Mouse (Mus musculus) retina, postnatal 1 day (tissue): ENCODE measurements around the gene Dcaf11.

Experiments
- DNase-seq: peaks from one replicate; pipeline ENCODE4 v3.0.0-alpha.2; 2012

The Dcaf11 gene

DNA sequence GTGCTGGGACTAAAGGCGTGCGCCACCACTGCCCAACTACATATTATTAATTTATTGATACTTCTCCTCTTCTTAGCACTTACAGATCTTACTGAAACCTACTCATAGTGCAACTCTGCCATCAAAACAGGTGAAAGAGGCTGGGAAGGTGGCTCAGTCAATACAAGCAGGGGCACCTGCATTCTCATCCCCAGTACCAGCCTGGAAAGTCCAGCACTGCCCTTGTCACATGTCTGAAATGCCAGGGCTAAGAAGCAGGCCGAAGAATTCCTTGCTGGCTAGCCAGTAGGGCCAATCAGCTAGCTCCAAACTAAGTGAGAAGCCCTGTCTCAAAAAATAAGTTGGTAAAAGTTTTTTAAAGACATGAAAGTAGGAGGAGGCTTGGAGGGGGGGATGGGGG, 2.2 kb upstream of the Dcaf11 start:
- DNase-seq: no peak

DNA sequence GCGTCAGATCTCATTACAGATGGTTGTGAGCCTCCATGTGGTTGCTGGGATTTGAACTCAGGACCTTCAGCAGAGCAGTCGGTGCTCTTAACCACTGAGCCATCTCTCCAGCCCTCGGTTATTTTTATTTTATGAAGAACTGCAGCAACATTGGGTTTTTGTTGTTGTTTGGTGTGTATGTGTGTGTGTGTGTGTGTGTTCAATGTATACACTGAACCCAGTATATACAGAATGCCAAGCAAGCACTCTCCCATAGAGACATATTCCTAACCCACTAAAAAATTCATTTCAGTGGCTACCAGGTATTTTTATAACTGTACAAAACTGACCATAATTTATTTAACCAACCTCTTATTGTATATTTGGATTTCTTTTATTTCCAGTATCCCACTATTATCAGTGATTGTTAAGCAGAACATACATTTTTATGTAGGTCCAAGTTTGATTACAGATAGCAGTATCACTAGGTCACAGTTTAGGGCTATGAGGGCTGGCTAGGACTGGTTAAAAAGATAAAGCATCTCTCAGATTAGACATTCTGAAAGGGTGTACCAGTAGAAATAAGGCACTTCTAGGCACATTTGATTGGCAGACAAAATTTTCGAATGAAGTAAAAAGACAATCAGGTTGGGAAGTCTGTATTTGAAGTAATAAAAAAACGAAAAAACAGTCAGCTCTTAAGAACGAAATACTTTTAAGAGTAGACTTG, 912 bp upstream of the Dcaf11 start:
- no peak for DNase-seq

DNA sequence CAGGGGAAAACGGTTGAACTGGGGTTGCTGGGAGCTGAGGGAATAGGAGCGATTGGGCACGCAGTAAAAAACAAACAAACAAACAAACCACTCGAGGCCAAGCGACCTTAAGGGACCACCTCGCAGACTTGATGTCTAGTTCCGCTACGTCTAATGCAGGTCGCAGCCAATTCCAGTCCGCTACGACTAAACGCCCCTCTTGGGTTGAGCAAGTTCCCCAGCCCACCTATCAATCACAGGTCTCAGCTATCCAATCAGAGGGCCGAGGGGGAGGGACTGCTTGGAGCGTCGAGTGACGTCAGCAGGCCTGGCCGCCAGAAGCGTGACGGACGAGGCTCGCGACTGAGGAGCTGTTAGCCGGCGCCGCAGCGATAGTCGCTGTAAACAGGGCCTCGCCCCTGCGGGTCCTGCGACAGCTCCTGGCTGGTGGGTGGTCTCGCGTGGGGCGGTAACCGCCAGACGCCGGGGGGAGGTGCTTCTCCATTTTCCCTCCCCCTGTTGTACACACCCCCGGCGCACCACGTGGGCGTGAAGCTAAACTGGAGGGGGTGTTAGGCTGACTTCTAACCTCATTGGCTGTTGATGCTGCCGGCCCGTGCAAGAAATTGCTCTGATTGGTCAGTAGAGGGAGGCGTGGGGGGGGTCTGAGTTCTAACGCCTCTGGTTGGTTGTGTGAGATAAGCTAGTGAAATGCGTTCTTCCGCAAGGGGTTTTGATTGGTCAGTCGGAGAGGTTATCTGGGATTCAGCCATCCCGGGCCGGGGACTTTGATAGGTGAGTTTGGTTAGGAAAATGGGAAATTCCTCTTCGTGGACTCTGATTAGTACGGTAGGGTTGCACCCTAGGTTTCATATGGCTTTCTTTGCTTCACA, 632 bp downstream of the Dcaf11 start, which contains the start of gene A730061H03Rik:
TSS of gene A730061H03Rik (minus strand) at position 205 of the 872 bp plus-strand sequence.
- DNase-seq: peak; percentile 100

DNA sequence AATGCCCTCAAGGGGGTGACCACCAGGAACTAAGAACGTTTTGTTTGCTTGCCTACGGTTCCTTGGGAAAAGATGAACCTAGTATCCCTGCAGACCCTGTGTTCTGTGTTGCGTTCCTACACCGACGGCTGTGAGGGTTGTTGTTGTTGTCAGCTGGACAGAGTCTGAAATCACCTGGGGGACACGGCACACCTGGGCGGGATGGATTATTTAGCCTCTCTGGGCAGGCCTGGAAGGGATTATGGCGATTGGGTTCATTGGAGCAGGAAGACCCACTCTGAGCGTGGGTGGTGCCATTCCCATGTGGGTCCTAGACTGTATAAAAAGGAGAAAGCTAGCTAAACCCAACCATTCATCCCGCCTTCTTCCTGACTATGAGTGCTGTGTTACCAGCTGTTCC, 2.1 kb downstream of the Dcaf11 start:
- DNase-seq: no peak

DNA sequence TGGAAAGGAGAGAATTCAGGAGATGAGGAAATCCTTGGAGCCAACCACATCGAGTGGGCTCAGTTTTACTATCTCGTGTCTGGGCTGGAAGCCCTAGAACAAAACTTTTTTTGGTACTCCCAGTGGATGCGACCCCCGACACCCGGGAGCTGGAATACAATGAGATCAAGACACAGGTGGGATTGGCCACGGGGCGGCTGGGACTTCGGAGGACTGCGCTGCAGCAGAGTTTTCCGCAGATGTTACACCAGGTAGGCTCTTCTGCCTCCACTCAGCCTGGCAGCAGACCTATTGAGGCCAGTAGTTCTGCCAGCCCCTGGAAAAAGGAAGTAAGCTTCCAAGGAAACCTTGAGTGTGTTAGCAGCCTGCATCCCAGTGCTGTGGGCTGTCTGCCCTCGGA, 3.4 kb downstream of the Dcaf11 start:
- no peak for DNase-seq

DNA sequence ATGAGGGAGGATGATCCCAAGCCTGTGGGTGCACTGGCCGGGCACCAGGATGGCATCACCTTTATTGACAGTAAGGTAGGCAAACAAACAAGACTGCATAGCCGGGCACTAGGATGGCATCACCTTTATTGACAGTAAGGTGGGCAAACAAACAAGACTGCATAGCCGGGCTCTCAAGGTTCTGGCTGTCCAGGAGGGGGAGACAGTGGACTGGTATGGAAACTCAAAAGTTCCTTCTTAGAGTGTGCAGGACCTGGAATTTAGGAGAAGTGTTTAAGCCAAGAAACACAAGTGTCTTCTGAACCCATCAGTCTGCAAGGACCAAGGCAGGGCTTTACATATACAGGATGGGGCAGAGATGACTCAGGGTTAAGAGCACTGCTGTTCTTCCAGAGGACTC, 5.9 kb downstream of the Dcaf11 start:
- DNase-seq: no peak

DNA sequence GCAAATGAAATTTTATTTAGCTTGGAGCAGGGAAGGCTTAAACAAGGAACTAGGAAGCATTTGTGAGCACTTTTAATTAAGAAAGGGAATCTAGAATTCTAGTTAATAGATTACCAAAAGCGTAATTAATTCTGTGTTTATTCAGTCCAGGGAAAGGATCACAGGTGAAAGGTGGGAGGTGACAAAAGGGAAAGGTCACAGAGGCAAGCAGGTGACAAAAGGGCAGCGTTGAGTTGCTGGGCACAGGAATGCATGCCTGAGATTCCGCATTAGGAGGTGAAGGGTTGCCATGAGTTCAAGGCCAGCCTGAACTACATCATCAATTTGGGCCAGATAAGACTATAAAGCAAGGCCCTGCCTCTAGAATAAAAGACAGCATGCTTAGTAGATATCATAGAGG, 7.7 kb downstream of the Dcaf11 start:
- no peak for DNase-seq

DNA sequence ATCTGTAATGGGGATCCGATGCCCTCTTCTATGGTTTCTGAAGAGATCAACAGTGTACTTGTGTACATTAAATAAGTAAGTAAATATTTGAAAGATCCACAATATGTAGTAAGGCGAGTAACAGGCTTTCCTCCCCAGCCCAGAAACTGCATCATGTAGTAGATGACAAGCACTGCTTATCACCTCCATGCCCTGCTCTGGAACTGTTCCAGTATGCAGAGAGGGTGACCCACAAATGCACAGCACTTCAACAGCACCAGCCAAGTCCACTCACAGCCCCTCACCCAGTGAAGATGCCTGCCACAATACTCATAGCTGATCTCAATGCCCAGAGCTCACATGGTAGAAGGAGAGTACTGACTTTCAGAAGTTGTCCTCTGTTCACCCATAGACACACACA, 10.8 kb downstream of the Dcaf11 start:
- DNase-seq: no peak

DNA sequence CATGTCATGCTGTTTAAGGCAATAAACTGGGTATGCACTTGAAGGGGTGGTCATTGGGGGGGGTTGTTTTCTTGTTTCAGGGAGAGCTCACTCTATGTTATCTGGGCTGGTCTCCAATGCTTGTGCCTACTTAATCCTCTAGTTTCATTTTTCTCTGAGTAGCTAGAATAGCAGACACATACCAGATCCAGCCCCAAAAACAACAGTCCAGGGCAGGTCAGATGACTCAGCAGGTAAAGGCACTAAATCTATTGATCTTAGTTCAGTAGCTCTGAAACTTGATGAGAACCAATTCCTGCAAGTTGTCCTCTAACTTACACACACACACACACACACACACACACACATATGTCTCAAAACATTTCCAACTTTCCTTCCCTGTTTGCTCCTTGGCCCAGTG, 12.0 kb downstream of the Dcaf11 start:
- no peak for DNase-seq

DNA sequence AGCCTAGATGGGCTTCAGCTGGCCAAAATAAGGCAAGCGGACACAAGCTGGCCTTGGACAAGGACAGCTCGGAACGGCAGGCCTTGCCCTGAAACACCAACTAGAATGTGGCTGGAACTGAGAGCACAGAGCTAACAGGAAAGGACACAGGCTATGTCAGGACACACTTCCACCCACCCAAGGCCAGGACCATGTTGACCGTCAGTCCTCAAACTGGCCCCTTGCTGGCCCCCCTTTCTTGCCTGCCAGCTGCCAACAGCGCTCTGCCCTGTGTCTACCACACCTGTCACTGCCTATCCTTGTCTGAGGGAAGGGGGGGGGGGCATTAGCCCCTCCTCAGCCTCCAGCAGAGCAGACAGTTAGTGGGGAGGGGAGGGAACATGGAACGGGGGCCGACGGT, 15.5 kb downstream of the Dcaf11 start, which contains the start of gene Fitm1:
TSS of gene Fitm1 (plus strand) at position 316 of the 400 bp plus-strand sequence.
- DNase-seq: no peak

DNA sequence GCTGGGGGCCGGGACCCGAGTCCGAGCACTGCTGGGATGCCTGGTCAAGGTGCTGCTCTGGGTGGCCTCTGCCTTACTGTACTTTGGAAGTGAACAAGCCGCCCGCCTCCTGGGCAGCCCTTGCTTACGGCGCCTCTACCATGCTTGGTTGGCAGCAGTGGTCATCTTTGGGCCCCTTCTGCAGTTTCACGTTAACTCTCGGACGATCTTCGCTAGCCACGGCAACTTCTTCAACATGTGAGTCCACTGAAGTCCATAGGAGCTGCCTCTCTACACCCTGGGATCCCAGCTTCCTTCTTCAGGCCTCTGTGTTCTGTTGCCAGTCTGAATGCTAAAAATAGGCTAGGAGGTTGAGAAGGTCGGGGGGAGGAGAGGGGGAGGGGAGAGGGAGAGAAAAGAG, 15.9 kb downstream of the Dcaf11 start:
- no peak for DNase-seq

DNA sequence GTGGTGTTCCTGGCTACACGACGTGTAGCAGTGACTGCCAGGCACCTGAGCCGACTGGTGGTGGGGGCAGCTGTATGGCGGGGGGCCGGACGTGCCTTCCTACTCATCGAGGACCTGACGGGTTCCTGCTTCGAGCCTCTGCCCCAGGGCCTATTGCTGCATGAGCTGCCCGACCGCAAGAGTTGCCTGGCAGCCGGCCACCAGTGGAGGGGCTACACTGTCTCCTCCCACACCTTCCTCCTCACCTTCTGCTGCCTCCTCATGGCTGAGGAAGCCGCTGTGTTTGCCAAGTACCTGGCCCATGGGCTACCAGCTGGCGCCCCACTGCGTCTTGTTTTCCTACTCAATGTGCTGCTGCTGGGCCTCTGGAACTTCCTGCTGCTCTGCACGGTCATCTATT, 16.6 kb downstream of the Dcaf11 start:
- no peak for DNase-seq

DNA sequence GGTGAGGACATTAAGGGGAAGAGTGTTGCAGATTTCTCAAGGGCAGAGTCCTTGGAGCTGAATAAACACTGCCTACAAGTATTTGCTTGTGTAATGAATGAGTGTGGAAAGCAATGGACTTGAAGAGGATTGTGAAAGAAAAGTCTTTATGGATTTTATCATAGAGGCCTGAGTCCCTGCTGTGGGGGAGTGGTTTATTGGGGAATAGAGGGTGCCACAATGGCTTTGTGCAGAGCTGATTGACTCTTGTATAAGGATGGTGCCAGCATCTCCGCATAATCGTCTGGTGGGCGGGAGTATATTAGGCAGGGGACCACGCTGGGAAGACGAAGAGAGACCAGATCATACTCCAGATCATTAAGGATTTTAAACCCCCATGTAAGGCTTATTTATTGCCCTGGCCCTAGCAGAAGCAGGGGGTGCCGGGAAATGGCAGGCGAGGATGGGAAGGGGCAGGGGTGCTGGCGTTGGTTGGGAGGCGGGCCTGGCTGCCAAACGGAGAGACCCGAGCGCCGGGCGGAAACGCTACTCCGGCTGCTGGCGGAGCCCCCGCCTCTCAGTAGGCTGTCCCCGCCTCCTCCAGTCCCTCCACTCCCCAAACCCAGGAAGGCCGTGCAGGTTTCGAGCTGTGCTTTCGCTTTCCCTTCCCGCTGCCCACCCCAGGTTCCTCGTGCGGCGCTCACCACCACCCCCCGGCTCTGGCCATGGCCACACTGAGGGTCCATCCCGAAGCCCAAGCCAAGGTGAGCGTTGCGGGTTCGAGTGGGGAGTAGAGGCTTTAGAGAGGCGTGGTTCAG, 18.3 kb downstream of the Dcaf11 start, which contains the start of gene Psme1:
TSS of gene Psme1 (plus strand) at position 253 of the 797 bp plus-strand sequence.
- DNase-seq: peak; percentile 86

DNA sequence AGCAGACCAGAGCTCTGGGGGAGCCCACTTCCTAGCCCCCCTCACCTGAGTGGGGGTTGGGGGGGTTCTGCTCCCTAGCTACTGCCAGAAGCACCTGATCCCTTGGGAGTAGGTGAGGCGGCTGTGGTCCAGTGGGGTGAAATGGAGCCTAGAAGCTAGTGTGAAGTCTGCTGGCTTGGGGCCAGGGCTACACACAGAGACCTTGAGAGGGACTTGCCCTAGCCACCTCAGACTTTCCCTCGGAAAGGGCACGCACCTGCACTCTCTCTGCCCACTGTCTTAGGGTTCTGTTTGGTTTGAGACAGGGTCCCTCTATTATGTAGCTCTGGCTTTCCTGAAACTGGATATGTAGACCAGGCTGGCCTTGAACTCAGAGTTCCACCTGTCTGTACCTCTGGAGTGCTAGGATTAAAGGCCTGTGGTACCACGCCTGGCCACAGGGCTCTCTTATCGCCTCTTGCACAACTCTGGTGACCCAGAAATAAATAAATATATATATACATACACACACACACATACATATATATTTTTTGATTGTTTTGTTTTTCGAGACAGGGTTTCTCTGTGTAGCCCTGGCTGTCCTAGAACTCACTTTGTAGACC, 19.0 kb downstream of the Dcaf11 start:
- DNase-seq: no peak

DNA sequence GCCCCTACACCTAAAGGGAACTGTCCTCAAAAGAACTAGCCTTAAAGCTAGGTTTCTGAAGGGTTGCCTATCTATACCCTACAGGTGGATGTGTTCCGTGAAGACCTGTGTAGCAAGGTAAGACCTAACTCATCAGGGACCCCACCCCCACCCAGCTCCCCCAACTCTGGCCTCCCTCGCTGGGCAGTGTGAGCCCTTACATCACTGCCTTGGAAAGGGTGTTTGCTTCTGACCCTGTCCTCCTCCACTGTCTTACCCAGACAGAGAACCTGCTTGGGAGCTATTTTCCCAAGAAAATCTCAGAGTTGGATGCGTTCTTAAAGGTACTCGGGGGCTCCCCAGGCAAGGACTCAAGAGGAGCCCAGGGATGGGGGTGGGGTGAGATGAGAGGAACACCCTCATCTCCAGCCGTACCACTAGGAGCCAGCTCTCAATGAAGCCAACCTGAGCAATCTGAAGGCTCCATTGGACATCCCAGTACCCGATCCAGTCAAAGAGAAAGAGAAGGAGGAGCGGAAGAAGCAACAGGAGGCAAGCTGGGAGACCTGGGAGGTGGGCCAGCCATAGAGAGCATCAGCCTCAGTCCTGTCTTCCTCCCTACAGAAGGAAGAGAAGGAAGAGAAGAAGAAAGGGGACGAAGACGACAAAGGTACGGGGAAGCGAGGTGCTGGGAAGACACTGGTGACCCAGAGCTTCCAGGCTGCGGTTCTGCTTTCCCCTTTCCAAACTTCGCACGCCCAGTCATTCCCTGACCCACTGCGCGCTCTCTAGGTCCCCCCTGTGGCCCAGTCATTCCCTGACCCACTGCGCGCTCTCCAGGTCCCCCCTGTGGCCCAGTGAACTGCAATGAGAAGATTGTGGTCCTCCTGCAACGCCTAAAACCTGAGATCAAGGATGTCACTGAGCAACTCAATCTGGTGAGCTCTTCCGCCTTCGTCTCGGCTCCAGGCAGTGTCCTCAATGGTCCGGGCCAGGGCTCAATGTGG, 20.0 kb downstream of the Dcaf11 start:
- DNase-seq: no peak

DNA sequence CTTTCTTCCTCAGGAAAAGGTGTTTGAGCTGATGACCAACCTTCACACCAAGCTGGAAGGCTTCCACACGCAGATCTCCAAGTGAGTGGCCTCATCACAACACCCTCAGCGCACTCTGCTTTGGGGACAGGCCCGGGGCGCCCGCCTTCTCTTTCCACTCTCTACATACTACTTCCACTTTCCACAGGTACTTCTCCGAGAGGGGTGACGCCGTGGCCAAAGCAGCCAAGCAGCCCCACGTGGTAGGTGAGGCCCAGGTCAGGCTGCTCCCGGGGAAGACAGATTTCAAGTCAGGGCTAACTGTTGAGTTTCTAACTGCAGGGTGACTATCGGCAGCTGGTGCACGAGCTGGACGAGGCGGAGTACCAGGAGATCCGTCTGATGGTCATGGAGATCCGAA, 20.9 kb downstream of the Dcaf11 start:
- DNase-seq: no peak

DNA sequence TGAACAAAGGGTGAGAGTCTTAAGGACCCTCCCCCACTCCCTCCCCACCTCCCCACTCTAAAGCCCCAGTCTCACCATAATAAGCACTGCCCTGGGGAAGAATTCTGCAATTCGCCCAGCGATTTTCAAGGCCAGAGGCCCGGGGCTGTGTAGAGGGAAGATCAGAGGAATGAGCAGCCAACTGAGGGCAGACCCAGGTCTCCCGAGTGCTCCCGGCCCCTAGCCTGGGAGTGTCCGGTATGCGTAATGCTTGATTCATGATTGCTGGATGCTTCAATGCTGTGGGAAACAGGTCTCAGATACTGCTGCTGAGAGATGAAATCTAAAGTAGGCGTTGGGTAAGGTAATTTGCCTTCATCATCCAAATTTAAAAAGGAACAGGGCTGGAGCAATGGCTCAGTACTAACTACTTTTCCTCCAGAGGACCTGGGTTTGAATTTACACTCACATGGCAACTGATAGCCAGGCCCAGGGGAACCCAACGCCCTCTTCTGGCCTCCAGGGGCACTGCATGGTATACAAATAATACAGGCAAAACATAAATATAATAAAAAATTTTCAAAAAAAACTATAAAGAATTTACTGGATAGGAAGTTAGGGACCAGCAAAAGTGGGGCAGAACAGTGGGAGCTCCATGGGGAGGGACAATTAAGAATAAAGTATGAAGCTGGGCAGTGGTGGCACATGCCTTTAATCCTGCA, 22.3 kb downstream of the Dcaf11 start:
- DNase-seq: no peak

DNA sequence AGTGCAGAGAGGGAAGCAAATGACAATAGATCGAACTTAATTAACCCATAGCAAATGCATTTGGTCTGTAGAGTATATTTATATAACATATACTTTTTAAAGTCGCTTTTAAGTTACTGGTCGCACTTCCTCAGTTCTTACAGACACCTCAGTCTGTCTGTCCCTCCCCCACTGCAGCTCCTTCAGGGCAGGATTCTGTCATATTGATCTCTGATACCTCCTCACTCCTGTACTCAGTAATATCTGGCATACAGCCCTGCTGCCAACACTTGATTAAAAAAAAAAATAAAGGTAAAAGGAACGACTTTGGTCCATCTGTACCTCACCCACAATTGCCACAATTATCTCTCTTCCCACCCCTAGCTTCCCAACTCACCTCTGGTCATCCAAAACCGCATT, 24.5 kb downstream of the Dcaf11 start:
- no peak for DNase-seq

DNA sequence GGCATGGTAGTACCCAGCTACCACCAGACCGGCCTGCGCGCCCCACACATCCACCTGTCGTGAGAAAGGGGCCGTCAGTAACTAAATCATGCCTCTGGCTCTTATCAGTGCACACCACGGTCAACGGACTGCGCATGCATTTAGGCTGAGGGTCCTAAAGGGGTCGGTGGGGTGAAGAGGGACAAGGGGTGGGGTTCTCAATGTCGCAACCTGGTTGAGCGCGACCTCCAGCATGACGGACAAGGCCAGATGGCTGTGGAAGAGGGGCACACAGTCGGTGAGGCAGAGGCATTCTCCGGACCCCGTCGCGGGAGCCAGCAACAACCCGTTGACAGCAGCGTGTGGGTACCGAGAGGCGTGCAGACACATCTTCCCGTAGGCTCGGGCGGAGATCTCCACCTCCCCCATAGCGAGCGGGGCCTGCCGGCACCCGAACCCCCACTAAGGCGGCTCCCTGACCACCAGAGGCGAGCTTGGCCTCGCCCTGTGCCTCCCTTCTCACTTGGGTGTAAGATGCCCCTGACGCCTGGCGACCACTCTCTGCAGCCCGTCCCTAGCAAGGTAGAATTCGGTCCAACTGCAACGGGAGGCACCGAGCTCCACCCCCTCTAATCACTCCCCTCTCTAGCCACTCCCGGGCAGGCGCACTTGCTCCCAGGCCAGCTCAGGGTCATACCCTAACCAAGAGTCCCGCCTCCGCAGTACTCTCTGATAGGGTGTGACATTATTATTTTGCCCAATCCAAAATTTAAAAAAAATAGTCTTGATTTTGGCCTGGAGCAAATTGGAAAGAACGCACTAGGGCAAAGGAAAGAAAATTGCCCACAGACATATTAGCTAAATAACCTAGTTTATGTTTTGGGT, 25.1 kb downstream of the Dcaf11 start, which contains the start of gene Emc9:
TSS of gene Emc9 (minus strand) at position 601 of the 864 bp plus-strand sequence.
- peak; percentile 69 for DNase-seq

DNA sequence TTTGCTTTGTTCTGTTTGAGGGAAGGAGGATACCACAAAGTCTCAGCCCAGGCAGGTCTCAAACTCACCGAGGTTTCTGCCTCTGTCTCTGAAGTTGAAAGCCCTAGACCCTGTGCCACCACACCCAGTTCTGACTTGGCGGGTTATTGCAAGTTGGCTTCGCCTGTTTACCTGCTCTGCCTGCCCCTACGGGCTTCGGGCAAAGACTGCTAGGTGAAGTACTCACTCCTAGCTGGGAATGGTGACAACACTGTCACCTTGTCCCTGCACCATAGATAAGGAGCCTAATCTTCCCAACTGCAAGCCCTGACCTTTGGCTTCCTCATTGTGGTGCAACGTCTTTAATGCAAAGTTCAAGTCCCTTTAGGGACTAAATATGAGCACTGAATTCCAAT, 25.8 kb downstream of the Dcaf11 start:
- DNase-seq: no peak
